In genomic region chr4:57243312-57243711, GRCm38 (mm10) we compare ENCODE assay signal across 29 mouse cellular contexts. TPM values are rescaled to one million over a fixed set of nuclear protein-coding genes. Genes with fewer than 3 reads are reported as not detected.
A peak's percentile ranks its signal among the peaks of the same experiment; 100 is the strongest.
DNase-seq lines count a peak whose midpoint lies in the region; ATAC-seq and TF ChIP-seq lines count a peak whose summit lies in the region.
"Had no signal": no experiment of that assay in that cellular context is flagged by ENCODE, and none has a peak within 500 bp of the region (broad histone marks: within the 10 kb centered on the region; RNA-seq: fewer than 3 reads in every experiment).

No protein-coding gene starts in this region.

- H3K36me3 ChIP-seq in heart, adult 2 months (ENCODE audit: control insufficient read depth, insufficient read depth, low read length) = no peaks in the 10 kb centered on the region
- H3K36me3 ChIP-seq in midbrain, embryonic 10.5 days = no peaks in the 10 kb centered on the region
- no peaks in the 10 kb centered on the region for H3K36me3 ChIP-seq in midbrain, embryonic 13.5 days
- H3K36me3 ChIP-seq in embryonic facial prominence, embryonic 14.5 days (ENCODE audit: control insufficient read depth, insufficient read depth, low read length) = no peaks in the 10 kb centered on the region
- H3K36me3 ChIP-seq: embryonic facial prominence, embryonic 12.5 days; heart, embryonic 13.5 days; limb, embryonic 10.5 days; limb, embryonic 15.5 days; liver, embryonic 13.5 days had no signal

- TF ChIP-seq CTCF in heart, adult 2 months (IDR thresholded peaks at IDR 0.05) = no peak

- no peaks in the 10 kb centered on the region for H3K9me3 ChIP-seq in midbrain, embryonic 10.5 days (replicated peaks)
- no peaks in the 10 kb centered on the region for H3K9me3 ChIP-seq in midbrain, embryonic 13.5 days
- no peaks in the 10 kb centered on the region for H3K9me3 ChIP-seq in embryonic facial prominence, embryonic 14.5 days (ENCODE audit: control insufficient read depth, low read length)
- H3K9me3 ChIP-seq: embryonic facial prominence, embryonic 12.5 days; heart, embryonic 13.5 days; limb, embryonic 10.5 days; limb, embryonic 15.5 days; liver, embryonic 13.5 days; megakaryocyte, embryonic 14.5 days had no signal

- H3K27me3 ChIP-seq in heart, adult 2 months (ENCODE audit: control insufficient read depth, insufficient read depth, low read length) = no peaks in the 10 kb centered on the region
- no peaks in the 10 kb centered on the region; the same call in 1 of the 2 replicates for H3K27me3 ChIP-seq in midbrain, embryonic 10.5 days (ENCODE audit: low read depth, poor library complexity, severe bottlenecking)
- no peaks in the 10 kb centered on the region for H3K27me3 ChIP-seq in midbrain, embryonic 13.5 days
- no peaks in the 10 kb centered on the region for H3K27me3 ChIP-seq in embryonic facial prominence, embryonic 14.5 days (replicated peaks; ENCODE audit: control insufficient read depth, insufficient read depth, low read length)
- H3K27me3 ChIP-seq: embryonic facial prominence, embryonic 12.5 days; heart, embryonic 13.5 days; limb, embryonic 15.5 days; liver, embryonic 13.5 days had no signal

- H3K27ac ChIP-seq in heart, adult 2 months = peak overlapping the region; percentile 64
- H3K27ac ChIP-seq in midbrain, embryonic 10.5 days (replicated peaks) = peak overlapping the region; percentile 64
- no peak overlapping the region for H3K27ac ChIP-seq in midbrain, embryonic 13.5 days
- H3K27ac ChIP-seq in embryonic facial prominence, embryonic 14.5 days (replicated peaks; ENCODE audit: low read depth, low read length) = no peak overlapping the region
- H3K27ac ChIP-seq: embryonic facial prominence, embryonic 12.5 days; heart, embryonic 13.5 days; kidney, postnatal 0 days; limb, embryonic 10.5 days; limb, embryonic 15.5 days; liver, embryonic 13.5 days had no signal

- WGBS in heart, adult 2 months = 47% methylated on average over 11 of the region's 11 CpGs
- 51% methylated on average over 11 of the region's 11 CpGs for WGBS in midbrain, embryonic 10.5 days
- 31% methylated on average over 11 of the region's 11 CpGs for WGBS in midbrain, embryonic 13.5 days
- WGBS in embryonic facial prominence, embryonic 14.5 days = 53% methylated on average over 11 of the region's 11 CpGs

- H3K4me3 ChIP-seq in heart, adult 2 months = 0 out of 2 replicates have a peak overlapping the region, but pooled peaks have one; percentile 6
- no peak overlapping the region for H3K4me3 ChIP-seq in midbrain, embryonic 10.5 days
- no peak overlapping the region for H3K4me3 ChIP-seq in midbrain, embryonic 13.5 days (replicated peaks)
- H3K4me3 ChIP-seq in embryonic facial prominence, embryonic 14.5 days (ENCODE audit: low read depth, low read length) = no peak overlapping the region
- H3K4me3 ChIP-seq: embryonic facial prominence, embryonic 12.5 days; heart, embryonic 13.5 days; limb, embryonic 10.5 days; limb, embryonic 15.5 days; liver, embryonic 13.5 days; megakaryocyte, embryonic 14.5 days had no signal

- no peak overlapping the region for H3K9ac ChIP-seq in heart, adult 2 months (ENCODE audit: low read depth, low read length)
- H3K9ac ChIP-seq in midbrain, embryonic 13.5 days (replicated peaks) = no peak overlapping the region
- H3K9ac ChIP-seq in embryonic facial prominence, embryonic 14.5 days (ENCODE audit: low read depth, low read length) = no peak overlapping the region
- H3K9ac ChIP-seq: embryonic facial prominence, embryonic 12.5 days; forebrain, postnatal 0 days; heart, embryonic 13.5 days; limb, embryonic 15.5 days; liver, embryonic 13.5 days had no signal

- H3K4me2 ChIP-seq in midbrain, embryonic 13.5 days (replicated peaks) = no peak overlapping the region
- no peak overlapping the region for H3K4me2 ChIP-seq in embryonic facial prominence, embryonic 14.5 days (ENCODE audit: low read depth, low read length)
- H3K4me2 ChIP-seq: embryonic facial prominence, embryonic 12.5 days; heart, embryonic 13.5 days; limb, embryonic 15.5 days; liver, embryonic 13.5 days had no signal

- H3K79me2 ChIP-seq in heart, adult 2 months (replicated peaks; ENCODE audit: control insufficient read depth, insufficient read depth, low read length) = no peaks in the 10 kb centered on the region

- H3K4me1 ChIP-seq in heart, adult 2 months (ENCODE audit: control insufficient read depth, insufficient read depth, low read length) = peaks cover 5% of the 10 kb centered on the region; the same call in 1 of the 2 replicates
- H3K4me1 ChIP-seq in midbrain, embryonic 10.5 days = peaks cover 17% of the 10 kb centered on the region
- peaks cover 6% of the 10 kb centered on the region; the same call in 1 of the 2 replicates for H3K4me1 ChIP-seq in midbrain, embryonic 13.5 days (replicated peaks)
- H3K4me1 ChIP-seq in embryonic facial prominence, embryonic 14.5 days (ENCODE audit: control insufficient read depth, insufficient read depth, low read length) = peaks cover 16% of the 10 kb centered on the region
- H3K4me1 ChIP-seq: liver, embryonic 13.5 days had no signal

- no peak for DNase-seq in heart, adult 2 months
- DNase-seq in heart, postnatal 10 days = no peak
- DNase-seq in midbrain, embryonic 10.5 days (ENCODE audit: low spot score) = peak; percentile 43
- DNase-seq in embryonic facial prominence, embryonic 14.5 days (ENCODE audit: low spot score) = peak; percentile 56
- no peak for DNase-seq in cerebellum, adult 11 months
- DNase-seq in kidney, adult 11 months = no peak
- DNase-seq: adrenal gland, postnatal 14 days; cerebellum, adult 18-20 months; cerebellum, postnatal 10 days; forebrain, postnatal 0 days; gastrocnemius, postnatal 10 days; heart, postnatal 14 days; kidney, adult 2 months; liver, embryonic 13.5 days; lung, adult 18-20 months; lung, postnatal 14 days; midbrain, embryonic 14.5 days; right cerebral cortex, adult 18-20 months; spleen, adult 18-20 months; thymus, postnatal 14 days had no signal

- intact Hi-C loops in heart, adult 2 months (cut with DNase I) = loop anchor here (10.0 kb wide), 1 partner anchor 61 kb away; the partner anchor contains the start of gene Ptpn3
- intact Hi-C loops in heart, postnatal 10 days (cut with DNase I) = no loop called here

- no peak for TF ChIP-seq POLR2A in heart, adult 2 months (IDR thresholded peaks at IDR 0.05; ENCODE audit: insufficient read depth, low read depth, low read length)

- ATAC-seq in midbrain, embryonic 13.5 days = no peak
- no peak for ATAC-seq in embryonic facial prominence, embryonic 14.5 days (ENCODE audit: low read depth)
- ATAC-seq: CD4-positive, CD25-positive, alpha-beta regulatory T cell, adult 4 months; forebrain, postnatal 0 days; hindbrain, embryonic 16.5 days had no signal

- no peak for TF ChIP-seq EP300 in heart, adult 2 months (IDR thresholded peaks at IDR 0.05; ENCODE audit: insufficient read depth, low read depth, low read length)

RNA-seq across cellular contexts. Expression of gene Ptpn3, which starts 58.3 kb away (rescaled TPM):
- 10 to 100 TPM; 32.4 to 41.5 TPM for total RNA-seq in heart, adult 2 months (2021)
- polyA plus RNA-seq in heart, adult 2 months (2012; rRNA removed) = 10.7 and 23.3 TPM in 2 replicates
- total RNA-seq in heart, postnatal 10 days (2021) = 10 to 100 TPM; 25.2 to 26.1 TPM
- 0.78 TPM in 2 replicates for polyA plus RNA-seq in midbrain, embryonic 10.5 days (2016; fragmentation: Nextera tagmentation; extraction: Ambion mirVana)
- 1.5 and 1.6 TPM in 2 replicates for polyA plus RNA-seq in midbrain, embryonic 13.5 days (2015; fragmentation: Nextera tagmentation; extraction: Ambion mirVana)
- 3.8 and 4.7 TPM in 2 replicates for polyA plus RNA-seq in embryonic facial prominence, embryonic 14.5 days (2014; fragmentation: Nextera tagmentation; extraction: Ambion mirVana)

Comparison
In these comparisons a context has a peak if more than half of its experiments do, and no peak if none do; other contexts are left out.
1. H3K27ac ChIP-seq: peak in heart, adult 2 months (single experiment) and midbrain, embryonic 10.5 days (single experiment); none in midbrain, embryonic 13.5 days (single experiment) and embryonic facial prominence, embryonic 14.5 days (single experiment).
2. DNase-seq: peak in midbrain, embryonic 10.5 days (single experiment) and embryonic facial prominence, embryonic 14.5 days (single experiment); none in heart, adult 2 months (0 of 2), heart, postnatal 10 days (0 of 2), cerebellum, adult 11 months (single experiment) and kidney, adult 11 months (single experiment).